Mouse (Mus musculus): ENCODE data around the gene Olfr738.

Olfr738 gene

GRCm38 (mm10) chr14:50407268-50407667, at the start of gene Olfr738:
Gene Olfr738 (plus strand): TSS chr14:50407568.
- no peak for DNase-seq

GRCm38 (mm10) chr14:50357593-50357992, 49.8 kb upstream of the Olfr738 start, which contains the start of gene Tlr11:
Gene Tlr11 (plus strand): TSS chr14:50357914.
- DNase-seq, result no peak

GRCm38 (mm10) chr14:50360480-50360879, 46.9 kb upstream of the Olfr738 start:
- DNase-seq, result no peak

- no peak for DNase-seq
Measured at GRCm38 (mm10) chr14:50363561-50363960, 43.8 kb upstream of the Olfr738 start.

- DNase-seq, result no peak
Measured at GRCm38 (mm10) chr14:50380863-50381262, 26.5 kb upstream of the Olfr738 start, which contains the start of gene Olfr736. Gene Olfr736 (plus strand): TSS chr14:50381163.

GRCm38 (mm10) chr14:50418326-50418725, 11.0 kb downstream of the Olfr738 start, which contains the start of gene Olfr739:
Gene Olfr739 (plus strand): TSS chr14:50418626.
- DNase-seq, result no peak

GRCm38 (mm10) chr14:50445245-50445644, 37.9 kb downstream of the Olfr738 start, which contains the start of gene Olfr740:
Gene Olfr740 (plus strand): TSS chr14:50445545.
- DNase-seq, result no peak

Measured in retina, postnatal 1 day (tissue).